Mouse (Mus musculus): ENCODE measurements at regions not wholly inside any gene's neighbourhood (a gene's known extent, or its start where the extent isn't known, plus 50 kb on each side); places are given as distances from the start of the nearest gene placed in this dataset.

GRCm38 (mm10) chr13:60007593-60007992 is 169.6 kb downstream of the Gas1 start:
- DNase-seq (ENCODE audit: low read depth, low spot score), result no peak

- no peak for DNase-seq (ENCODE audit: low read depth, low spot score)
Observed at GRCm38 (mm10) chr13:60007031-60007430, 170.1 kb downstream of the Gas1 start.

GRCm38 (mm10) chr13:60004611-60005010 is 172.6 kb downstream of the Gas1 start:
- no peak for DNase-seq (ENCODE audit: low read depth, low spot score)

- no peak for DNase-seq (ENCODE audit: low read depth, low spot score)
Observed at GRCm38 (mm10) chr13:60002098-60002497, 175.1 kb downstream of the Gas1 start.

- no peak for DNase-seq (ENCODE audit: low read depth, low spot score)
Observed at GRCm38 (mm10) chr13:60001637-60002036, 175.5 kb downstream of the Gas1 start.

- DNase-seq (ENCODE audit: low read depth, low spot score), result peak; percentile 37
Observed at GRCm38 (mm10) chr13:60000618-60001347, 176.4 kb downstream of the Gas1 start.

- no peak for DNase-seq (ENCODE audit: low read depth, low spot score)
Observed at GRCm38 (mm10) chr13:59997431-59997830, 174.5 kb upstream of the Tut7 start.

- no peak for DNase-seq (ENCODE audit: low read depth, low spot score)
Observed at GRCm38 (mm10) chr13:59996146-59996814, 173.3 kb upstream of the Tut7 start.

GRCm38 (mm10) chr13:59992780-59993501 is 170.0 kb upstream of the Tut7 start:
- DNase-seq (ENCODE audit: low read depth, low spot score), result no peak

- DNase-seq (ENCODE audit: low read depth, low spot score), result no peak
Observed at GRCm38 (mm10) chr13:59992346-59992745, 169.4 kb upstream of the Tut7 start.

GRCm38 (mm10) chr13:59990402-59991280 is 167.7 kb upstream of the Tut7 start:
- no peak for DNase-seq (ENCODE audit: low read depth, low spot score)

- no peak for DNase-seq (ENCODE audit: low read depth, low spot score)
Observed at GRCm38 (mm10) chr13:59988393-59988965, 165.5 kb upstream of the Tut7 start.

GRCm38 (mm10) chr13:59976425-59976824 is 153.5 kb upstream of the Tut7 start:
- no peak for DNase-seq (ENCODE audit: low read depth, low spot score)

GRCm38 (mm10) chr13:59972093-59972427 is 149.1 kb upstream of the Tut7 start:
- no peak for DNase-seq (ENCODE audit: low read depth, low spot score)

- no peak for DNase-seq (ENCODE audit: low read depth, low spot score)
Observed at GRCm38 (mm10) chr13:59971231-59972092, 148.5 kb upstream of the Tut7 start.

GRCm38 (mm10) chr13:59970430-59970829 is 147.5 kb upstream of the Tut7 start:
- DNase-seq (ENCODE audit: low read depth, low spot score), result no peak

- DNase-seq (ENCODE audit: low read depth, low spot score), result no peak
Observed at GRCm38 (mm10) chr13:59969484-59969883, 146.5 kb upstream of the Tut7 start.

- DNase-seq (ENCODE audit: low read depth, low spot score), result no peak
Observed at GRCm38 (mm10) chr13:59968584-59969240, 145.8 kb upstream of the Tut7 start.

GRCm38 (mm10) chr13:59966535-59967255 is 143.7 kb upstream of the Tut7 start:
- no peak for DNase-seq (ENCODE audit: low read depth, low spot score)

Measured in brain, embryonic 18.5 days (tissue).